Mouse (Mus musculus) erythroblast, adult 5-6 weeks (primary cell): ENCODE measurements around the gene Phldb1. TPM values are rescaled to one million over a fixed set of nuclear protein-coding genes. Genes with fewer than 3 reads are reported as not detected.

ENCODE experiments used
- total RNA-seq, 2 experiments: library from RNA; stranded (forward) in 1 of 2; stranded (reverse) in 1 of 2; fragments of 150-400 nt in 1 of 2; fragments of 200-764, 138-1000 nt in 1 of 2; gene quantifications; 2 replicates each; pipeline versions ENCODE4 v1.2.3 to v1.2.4; 2015 to 2017; ENCODE audit warnings: low replicate concordance in 2 of 2

Phldb1 gene
- total RNA-seq, 2 experiments from 2014 or later: 2.9 to 6.1 TPM

Other genes starting within 250 kb of the Phldb1 start
- gene Cxcr5, start 173.3 kb downstream of the Phldb1 start, total RNA-seq (2015; ENCODE audit: low replicate concordance): not detected in 2 replicates
- gene Cxcr5, start 173.3 kb downstream of the Phldb1 start, total RNA-seq (2017; ENCODE audit: low replicate concordance): not detected in 2 replicates
- 53.1 and 53.8 TPM in 2 replicates for gene Ddx6, start 130.3 kb downstream of the Phldb1 start, total RNA-seq (2015; ENCODE audit: low replicate concordance)
- 109 and 114 TPM in 2 replicates for gene Ddx6, start 130.3 kb downstream of the Phldb1 start, total RNA-seq (2017; ENCODE audit: low replicate concordance)
- gene Treh, start 62.0 kb downstream of the Phldb1 start, total RNA-seq (2015; ENCODE audit: low replicate concordance): not detected in 2 replicates
- not detected in 2 replicates for gene Treh, start 62.0 kb downstream of the Phldb1 start, total RNA-seq (2017; ENCODE audit: low replicate concordance)
- 52.6 and 60.4 TPM in 2 replicates for gene Arcn1, start 32.6 kb upstream of the Phldb1 start, total RNA-seq (2015; ENCODE audit: low replicate concordance)
- gene Arcn1, start 32.6 kb upstream of the Phldb1 start, total RNA-seq (2017; ENCODE audit: low replicate concordance): 66.1 and 94.8 TPM in 2 replicates
- gene Ift46, start 32.7 kb upstream of the Phldb1 start, total RNA-seq (2015; ENCODE audit: low replicate concordance): 62.1 and 85.9 TPM in 2 replicates
- gene Ift46, start 32.7 kb upstream of the Phldb1 start, total RNA-seq (2017; ENCODE audit: low replicate concordance): 40.4 and 54.4 TPM in 2 replicates
- gene Tmem25, start 64.1 kb upstream of the Phldb1 start, total RNA-seq (2015; ENCODE audit: low replicate concordance): not detected in 2 replicates
- not detected in 2 replicates for gene Tmem25, start 64.1 kb upstream of the Phldb1 start, total RNA-seq (2017; ENCODE audit: low replicate concordance)
- gene Ttc36, start 67.9 kb upstream of the Phldb1 start, total RNA-seq (2015; ENCODE audit: low replicate concordance): not detected in 2 replicates
- 1.4 TPM in 1 of 2 replicates, not detected in the other for gene Ttc36, start 67.9 kb upstream of the Phldb1 start, total RNA-seq (2017; ENCODE audit: low replicate concordance)
- gene Kmt2a, start 146.1 kb upstream of the Phldb1 start, total RNA-seq (2015; ENCODE audit: low replicate concordance): 15.8 and 32.8 TPM in 2 replicates
- 6.0 and 7.8 TPM in 2 replicates for gene Kmt2a, start 146.1 kb upstream of the Phldb1 start, total RNA-seq (2017; ENCODE audit: low replicate concordance)
- gene Atp5l, start 185.5 kb upstream of the Phldb1 start, total RNA-seq (2015; ENCODE audit: low replicate concordance): 219 and 228 TPM in 2 replicates
- gene Atp5l, start 185.5 kb upstream of the Phldb1 start, total RNA-seq (2017; ENCODE audit: low replicate concordance): 38.1 and 117 TPM in 2 replicates
- 19.0 and 38.2 TPM in 2 replicates for gene Ube4a, start 230.4 kb upstream of the Phldb1 start, total RNA-seq (2015; ENCODE audit: low replicate concordance)
- gene Ube4a, start 230.4 kb upstream of the Phldb1 start, total RNA-seq (2017; ENCODE audit: low replicate concordance): 29.6 and 53.4 TPM in 2 replicates
- gene Cd3g, start 245.2 kb upstream of the Phldb1 start, total RNA-seq (2015; ENCODE audit: low replicate concordance): 6.9 TPM in 1 of 2 replicates, not detected in the other
- 0.98 and 6.6 TPM in 2 replicates for gene Cd3g, start 245.2 kb upstream of the Phldb1 start, total RNA-seq (2017; ENCODE audit: low replicate concordance)
- not detected in 2 replicates for gene Cd3d, start 246.6 kb upstream of the Phldb1 start, total RNA-seq (2015; ENCODE audit: low replicate concordance)
- gene Cd3d, start 246.6 kb upstream of the Phldb1 start, total RNA-seq (2017; ENCODE audit: low replicate concordance): not detected in 2 replicates